Mouse (Mus musculus) embryo, embryonic 11 days (tissue): ENCODE results near the gene Tmem95.

Experiments
- DNase-seq: peaks from one replicate; pipeline ENCODE4 v3.0.0-alpha.2; 2015

Tmem95 gene

GRCm38 (mm10) chr11:69838714-69839104 is 39.1 kb downstream of the Tmem95 start:
- peak; percentile 52 for DNase-seq

- peak; percentile 97 for DNase-seq
These were observed 39.7 kb downstream of the Tmem95 start, which contains the start of gene Tmem256 for GRCm38 (mm10) chr11:69837952-69838713. Gene Tmem256, plus strand, starts transcription at chr11:69838514.

DNA sequence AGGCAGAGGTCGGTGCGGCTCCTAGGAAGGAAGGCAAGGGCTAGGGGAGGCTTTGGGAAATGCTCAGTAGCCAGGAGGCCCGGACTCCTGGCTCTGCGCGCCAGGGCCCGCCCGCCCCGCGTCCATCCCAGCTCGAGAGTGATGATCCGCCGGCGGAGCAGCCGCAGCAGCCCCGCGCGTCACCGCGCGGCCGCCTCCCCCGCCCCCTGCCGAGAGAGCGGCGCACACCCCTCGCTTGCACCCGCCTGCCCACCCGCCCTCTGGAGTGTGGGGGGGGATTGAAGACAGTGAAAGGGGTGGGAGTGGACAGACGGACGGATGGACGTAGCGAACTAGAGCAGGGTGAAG is 40.2 kb downstream of the Tmem95 start, which contains the start of gene Nlgn2:
Nlgn2 (minus strand) TSS at position 181 of the 348 bp plus-strand sequence.
- no peak for DNase-seq

- peak; percentile 68 for DNase-seq
These were observed 40.9 kb downstream of the Tmem95 start for GRCm38 (mm10) chr11:69836703-69837576.

DNA sequence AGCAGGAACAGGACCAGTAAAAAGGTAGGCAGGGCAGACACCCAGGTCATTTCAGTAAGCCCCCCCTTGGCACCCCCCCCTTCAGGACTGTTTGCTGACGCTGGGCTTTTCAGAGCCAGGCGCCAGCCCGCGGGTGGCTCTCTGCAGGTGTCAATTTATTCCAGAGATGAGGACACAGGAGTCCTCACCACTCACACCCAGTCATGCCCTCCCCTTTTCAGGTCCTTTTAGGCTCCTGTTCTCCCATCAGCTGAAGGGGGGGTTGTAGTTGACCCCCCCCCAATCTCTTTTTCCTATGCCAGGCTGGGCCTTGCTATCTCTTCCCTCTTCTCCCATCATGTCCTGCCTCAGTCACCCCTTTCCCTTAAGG is 41.9 kb downstream of the Tmem95 start:
- no peak for DNase-seq

GRCm38 (mm10) chr11:69835326-69835965 is 42.4 kb downstream of the Tmem95 start:
- peak; percentile 74 for DNase-seq

GRCm38 (mm10) chr11:69834001-69834549 is 43.7 kb downstream of the Tmem95 start:
- DNase-seq, result peak; percentile 68

DNA sequence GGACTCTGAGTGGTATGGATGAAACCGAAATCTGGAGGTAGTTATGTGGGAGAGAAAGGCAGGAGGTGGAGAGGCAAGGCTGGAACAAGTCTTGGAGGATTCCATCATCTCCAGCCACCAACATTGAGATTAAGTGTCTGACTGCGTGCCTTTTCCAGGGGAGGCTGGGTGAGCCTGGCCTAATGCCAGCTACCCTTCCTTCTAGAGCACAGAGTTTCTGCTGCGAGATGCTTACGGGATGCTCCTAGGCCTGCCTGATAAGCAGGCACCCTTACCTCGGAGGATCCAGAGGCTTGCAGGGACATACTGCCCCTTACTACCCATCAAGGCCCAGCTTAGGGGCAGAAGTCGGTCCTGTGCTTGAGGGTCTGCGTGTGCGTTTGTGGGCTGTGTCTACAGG is 44.3 kb downstream of the Tmem95 start:
- DNase-seq, result no peak

- no peak for DNase-seq
These were observed 49.0 kb downstream of the Tmem95 start for GRCm38 (mm10) chr11:69828832-69829231.
